Mouse (Mus musculus) midbrain, embryonic 16.5 days (tissue): ENCODE data around the gene Rab17. TPM values are rescaled to one million over a fixed set of nuclear protein-coding genes. Genes with fewer than 3 reads are reported as not detected.

ENCODE experiments used
- ATAC-seq: fragments of 200-750 bp; cut with Nextera tagmentation; 2 replicates; pipeline ENCODE4 v1.8.0; 2017; ENCODE audit warnings: moderate TSS enrichment
- H3K27ac ChIP-seq: fragments of 300-500 bp; sonication (generic); 2 replicates; pipeline ENCODE4 v1.5.1; 2014; ENCODE audit warnings: mild to moderate bottlenecking, low read length, mixed read lengths
- H3K27me3 ChIP-seq: fragments of 300-500 bp; sonication (generic); 2 replicates; pipeline ENCODE4 v1.6.1; 2014; ENCODE audit warnings: low read depth, low read length, mixed read lengths; ENCODE audit not compliant: control insufficient read depth, insufficient read depth
- H3K36me3 ChIP-seq: fragments of 300-500 bp; sonication (generic); 2 replicates; pipeline ENCODE4 v1.6.1; 2014; ENCODE audit warnings: mild to moderate bottlenecking, low read length, moderate library complexity, mixed read lengths; ENCODE audit not compliant: control insufficient read depth, insufficient read depth
- H3K4me1 ChIP-seq: fragments of 300-500 bp; sonication (generic); 2 replicates; pipeline ENCODE4 v1.6.1; 2014; ENCODE audit warnings: mild to moderate bottlenecking, low read length, mixed read lengths; ENCODE audit not compliant: control insufficient read depth, insufficient read depth
- H3K4me2 ChIP-seq: fragments of 300-500 bp; sonication (generic); 2 replicates; pipeline ENCODE4 v1.6.1; 2014; ENCODE audit warnings: mild to moderate bottlenecking, low read length, mixed read lengths
- H3K4me3 ChIP-seq: fragments of 300-500 bp; sonication (generic); 2 replicates; pipeline ENCODE4 v1.5.1; 2014; ENCODE audit warnings: low read depth, mild to moderate bottlenecking, low read length, moderate library complexity, mixed read lengths
- H3K9ac ChIP-seq: fragments of 300-500 bp; sonication (generic); 2 replicates; pipeline ENCODE4 v1.6.1; 2014; ENCODE audit warnings: low read depth, low read length, mixed read lengths
- H3K9me3 ChIP-seq: fragments of 300-500 bp; sonication (generic); replicated peaks from 2 replicates; pipeline ENCODE4 v1.6.1; 2014; ENCODE audit warnings: mild to moderate bottlenecking, low read length, mixed read lengths; ENCODE audit not compliant: control insufficient read depth, poor library complexity, severe bottlenecking
- WGBS: fragments of 180-500 bp; shearing (Covaris S2); extraction: QIAGEN DNeasy Blood & Tissue Kit; methylation state at CpG from one replicate; pipeline ENCODE4 v1.1.7; 2014; 5-methylcytosine and 5-hydroxymethylcytosine counted together
- polyA plus RNA-seq: library from polyadenylated mRNA; unstranded; fragments of >200 nt; fragmentation: Nextera tagmentation; extraction: Ambion mirVana; gene quantifications from 2 replicates; pipeline ENCODE4 v1.2.1, GENCODE M21; 2015

The Rab17 gene
- polyA plus RNA-seq, 1 experiment from 2014 or later = 0.19 TPM

GRCm38 (mm10) chr1:90956245-90957096, 13.0 kb downstream of the Rab17 start:
- H3K4me3 ChIP-seq = no peak overlapping the region
- 37% methylated on average over 7 of the region's 7 CpGs for WGBS
- no peak overlapping the region for H3K9ac ChIP-seq
- ATAC-seq = peak; percentile 82
- H3K9me3 ChIP-seq = no peaks in the 10 kb centered on the region
- H3K27ac ChIP-seq = no peak overlapping the region
- H3K36me3 ChIP-seq = no peaks in the 10 kb centered on the region
- no peak overlapping the region for H3K4me2 ChIP-seq
- H3K4me1 ChIP-seq = no peaks in the 10 kb centered on the region
- peaks cover 2% of the 10 kb centered on the region; the same call in 1 of the 2 replicates for H3K27me3 ChIP-seq

- Histone ChIP-seq H3K9ac (no peak overlapping the region), H3K27ac (no peak overlapping the region), H3K27me3 (peaks cover 2% of the 10 kb centered on the region; the same call in 1 of the 2 replicates), H3K9me3 (no peaks in the 10 kb centered on the region), H3K4me1 (no peaks in the 10 kb centered on the region), H3K4me2 (no peak overlapping the region), H3K4me3 (no peak overlapping the region), H3K36me3 (no peaks in the 10 kb centered on the region)
- 81% methylated on average over 11 of the region's 11 CpGs for WGBS
- ATAC-seq = no peak
These were observed 15.8 kb downstream of the Rab17 start for GRCm38 (mm10) chr1:90953688-90954087.

GRCm38 (mm10) chr1:90952808-90953207, 16.7 kb downstream of the Rab17 start, which contains the start of gene Prlh:
TSS of gene Prlh (plus strand) at chr1:90953108.
- H3K4me2 ChIP-seq = no peak within 1 kb of the TSS

GRCm38 (mm10) chr1:90951670-90952069, 17.8 kb downstream of the Rab17 start:
- no peak overlapping the region for H3K4me2 ChIP-seq
- no peaks in the 10 kb centered on the region for H3K9me3 ChIP-seq
- no peaks in the 10 kb centered on the region for H3K36me3 ChIP-seq
- H3K4me3 ChIP-seq = no peak overlapping the region
- H3K27ac ChIP-seq = no peak overlapping the region
- no peak overlapping the region for H3K9ac ChIP-seq
- ATAC-seq = no peak
- no peaks in the 10 kb centered on the region for H3K4me1 ChIP-seq
- WGBS = 85% methylated on average over 7 of the region's 7 CpGs
- no peaks in the 10 kb centered on the region for H3K27me3 ChIP-seq

More at GRCm38 (mm10) chr1:90952808-90953207, 16.7 kb downstream of the Rab17 start, which contains the start of gene Prlh:
- Histone ChIP-seq H3K4me3 (no peak within 1 kb of the TSS), H3K9me3 (no peaks in the 10 kb centered on the region), H3K27me3 (no peaks in the 10 kb centered on the region), H3K36me3 (no peaks in the 10 kb centered on the region), H3K9ac (no peak within 1 kb of the TSS), H3K4me1 (no peaks in the 10 kb centered on the region), H3K27ac (no peak within 1 kb of the TSS)
- 81% methylated on average over 8 of the region's 8 CpGs for WGBS
- ATAC-seq = no peak

GRCm38 (mm10) chr1:90949309-90949708, 20.2 kb downstream of the Rab17 start:
- 80% methylated on average over 9 of the region's 9 CpGs for WGBS
- Histone ChIP-seq H3K36me3 (no peaks in the 10 kb centered on the region), H3K27ac (no peak overlapping the region), H3K4me1 (no peaks in the 10 kb centered on the region), H3K4me2 (no peak overlapping the region), H3K4me3 (no peak overlapping the region), H3K9ac (no peak overlapping the region), H3K9me3 (no peaks in the 10 kb centered on the region), H3K27me3 (no peaks in the 10 kb centered on the region)
- no peak for ATAC-seq

GRCm38 (mm10) chr1:90947252-90947651, 22.2 kb downstream of the Rab17 start:
- no peak for ATAC-seq
- 71% methylated on average over 2 of the region's 2 CpGs for WGBS
- Histone ChIP-seq H3K9me3 (no peaks in the 10 kb centered on the region), H3K4me2 (no peak overlapping the region), H3K27me3 (no peaks in the 10 kb centered on the region), H3K9ac (no peak overlapping the region), H3K4me1 (no peaks in the 10 kb centered on the region), H3K4me3 (no peak overlapping the region), H3K27ac (no peak overlapping the region), H3K36me3 (no peaks in the 10 kb centered on the region)

- Histone ChIP-seq H3K9ac (no peak overlapping the region), H3K4me1 (no peaks in the 10 kb centered on the region), H3K36me3 (no peaks in the 10 kb centered on the region), H3K27me3 (no peaks in the 10 kb centered on the region), H3K4me3 (no peak overlapping the region), H3K4me2 (no peak overlapping the region), H3K27ac (no peak overlapping the region), H3K9me3 (no peaks in the 10 kb centered on the region)
- no peak for ATAC-seq
- WGBS = 58% methylated on average over 10 of the region's 10 CpGs
These were observed 24.3 kb downstream of the Rab17 start for GRCm38 (mm10) chr1:90945171-90945570.

- H3K9ac ChIP-seq = no peak overlapping the region
- no peak overlapping the region for H3K4me2 ChIP-seq
- no peaks in the 10 kb centered on the region for H3K27me3 ChIP-seq
- no peak overlapping the region for H3K4me3 ChIP-seq
- no peaks in the 10 kb centered on the region for H3K36me3 ChIP-seq
- H3K9me3 ChIP-seq = no peaks in the 10 kb centered on the region
- no peak for ATAC-seq
- 81% methylated on average over 4 of the region's 4 CpGs for WGBS
- H3K27ac ChIP-seq = no peak overlapping the region
- no peaks in the 10 kb centered on the region for H3K4me1 ChIP-seq
These were observed 29.5 kb downstream of the Rab17 start for GRCm38 (mm10) chr1:90939980-90940379.

- WGBS = 56% methylated on average over 9 of the region's 9 CpGs
- H3K4me1 ChIP-seq = no peaks in the 10 kb centered on the region
- H3K9me3 ChIP-seq = no peaks in the 10 kb centered on the region
- H3K27me3 ChIP-seq = no peaks in the 10 kb centered on the region
- no peak overlapping the region for H3K27ac ChIP-seq
- no peak overlapping the region for H3K4me2 ChIP-seq
- no peaks in the 10 kb centered on the region for H3K36me3 ChIP-seq
- no peak overlapping the region for H3K9ac ChIP-seq
- ATAC-seq = no peak
- no peak overlapping the region for H3K4me3 ChIP-seq
These were observed 32.5 kb downstream of the Rab17 start for GRCm38 (mm10) chr1:90936990-90937389.
